Mouse (Mus musculus) midbrain, embryonic 14.5 days (tissue): Measurements from ENCODE around the gene Yars. TPM values are rescaled to one million over a fixed set of nuclear protein-coding genes. Genes with fewer than 3 reads are reported as not detected.

Source experiments
- ATAC-seq: fragments of 200-750 bp; cut with Nextera tagmentation; 2 replicates; pipeline ENCODE4 v1.8.0; 2017; ENCODE audit warnings: moderate number of reproducible peaks, moderate library complexity; ENCODE audit not compliant: low FRiP score, low TSS enrichment
- DNase-seq: peaks from one replicate; pipeline ENCODE4 v3.0.0-alpha.2; 2015
- H3K27ac ChIP-seq: fragments of 300-500 bp; sonication (generic); replicated peaks from 2 replicates; pipeline ENCODE4 v1.5.1; 2014; ENCODE audit warnings: mild to moderate bottlenecking, low read depth, low read length, moderate library complexity
- H3K27me3 ChIP-seq: fragments of 300-500 bp; sonication (generic); 2 replicates; pipeline ENCODE4 v1.6.1; 2014; ENCODE audit warnings: low read length, control low read depth, mixed read lengths; ENCODE audit not compliant: control insufficient read depth, insufficient read depth
- H3K36me3 ChIP-seq: fragments of 300-500 bp; sonication (generic); 2 replicates; pipeline ENCODE4 v1.6.1; 2014; ENCODE audit warnings: low read length, control low read depth; ENCODE audit not compliant: control insufficient read depth, insufficient read depth
- H3K4me1 ChIP-seq: fragments of 300-500 bp; sonication (generic); 2 replicates; pipeline ENCODE4 v1.6.1; 2014; ENCODE audit warnings: mild to moderate bottlenecking, antibody characterized with exemption, low read length, control low read depth; ENCODE audit not compliant: control insufficient read depth, insufficient read depth
- H3K4me2 ChIP-seq: fragments of 300-500 bp; sonication (generic); 2 replicates; pipeline ENCODE4 v1.6.1; 2014; ENCODE audit warnings: mild to moderate bottlenecking, low read length, moderate library complexity
- H3K4me3 ChIP-seq: fragments of 300-500 bp; sonication (generic); replicated peaks from 2 replicates; pipeline ENCODE4 v1.5.1; 2014; ENCODE audit warnings: low read depth, low read length
- H3K9ac ChIP-seq: fragments of 300-500 bp; sonication (generic); replicated peaks from 2 replicates; pipeline ENCODE4 v1.6.1; 2014; ENCODE audit warnings: mild to moderate bottlenecking, low read length, moderate library complexity
- H3K9me3 ChIP-seq: fragments of 300-500 bp; sonication (generic); 2 replicates; pipeline ENCODE4 v1.6.1; 2016; ENCODE audit warnings: low read length, control low read depth, mixed read lengths; ENCODE audit not compliant: control insufficient read depth
- WGBS: fragments of 180-500 bp; shearing (Covaris S2); extraction: QIAGEN DNeasy Blood & Tissue Kit; methylation state at CpG from one replicate; pipeline ENCODE4 v1.1.7; 2014; 5-methylcytosine and 5-hydroxymethylcytosine counted together
- polyA plus RNA-seq: library from polyadenylated mRNA; unstranded; fragments of >200 nt; fragmentation: Nextera tagmentation; extraction: Ambion mirVana; gene quantifications from 2 replicates; pipeline ENCODE4 v1.2.1, GENCODE M21; 2014

The Yars gene
- polyA plus RNA-seq, 1 experiment from 2014 or later, result 116 TPM

- H3K27ac ChIP-seq, result no peak overlapping the region
- H3K4me1 ChIP-seq, result peaks cover 13% of the 10 kb centered on the region
- WGBS, result 65% methylated on average over 12 of the region's 12 CpGs
- no peak for ATAC-seq
- H3K9me3 ChIP-seq, result no peaks in the 10 kb centered on the region
- no peak overlapping the region for H3K4me2 ChIP-seq
- no peaks in the 10 kb centered on the region for H3K36me3 ChIP-seq
- DNase-seq, result no peak
- no peaks in the 10 kb centered on the region for H3K27me3 ChIP-seq
- H3K9ac ChIP-seq, result no peak overlapping the region
- no peak overlapping the region for H3K4me3 ChIP-seq
Measured at GRCm38 (mm10) chr4:129231594-129232450, 42.3 kb downstream of the Yars start.

- H3K9me3 ChIP-seq, result no peaks in the 10 kb centered on the region
- ATAC-seq, result no peak
- 74% methylated on average over 9 of the region's 9 CpGs for WGBS
- H3K4me2 ChIP-seq, result no peak overlapping the region
- no peak for DNase-seq
- no peak overlapping the region for H3K27ac ChIP-seq
- H3K36me3 ChIP-seq, result no peaks in the 10 kb centered on the region
- H3K27me3 ChIP-seq, result no peaks in the 10 kb centered on the region
- H3K4me1 ChIP-seq, result peaks cover 11% of the 10 kb centered on the region
- no peak overlapping the region for H3K9ac ChIP-seq
- H3K4me3 ChIP-seq, result no peak overlapping the region
Measured at GRCm38 (mm10) chr4:129232561-129233360, 43.2 kb downstream of the Yars start.

- 91% methylated on average over 7 of the region's 7 CpGs for WGBS
- peaks cover 15% of the 10 kb centered on the region; the same call in 1 of the 2 replicates for H3K4me1 ChIP-seq
- H3K4me2 ChIP-seq, result no peak overlapping the region
- no peak overlapping the region for H3K27ac ChIP-seq
- DNase-seq (no peak), ATAC-seq (no peak)
- H3K27me3 ChIP-seq, result no peaks in the 10 kb centered on the region
- H3K9me3 ChIP-seq, result no peaks in the 10 kb centered on the region
- no peak overlapping the region for H3K9ac ChIP-seq
- no peak overlapping the region for H3K4me3 ChIP-seq
- H3K36me3 ChIP-seq, result no peaks in the 10 kb centered on the region
Measured at GRCm38 (mm10) chr4:129234488-129234887, 44.9 kb downstream of the Yars start.

- no peak overlapping the region for H3K9ac ChIP-seq
- DNase-seq, result no peak
- no peaks in the 10 kb centered on the region for H3K36me3 ChIP-seq
- H3K27ac ChIP-seq, result no peak overlapping the region
- no peak for ATAC-seq
- WGBS, result 67% methylated on average over 3 of the region's 3 CpGs
- H3K9me3 ChIP-seq, result no peaks in the 10 kb centered on the region
- H3K4me2 ChIP-seq, result no peak overlapping the region
- H3K4me1 ChIP-seq, result peaks cover 15% of the 10 kb centered on the region; the same call in 1 of the 2 replicates
- no peaks in the 10 kb centered on the region for H3K27me3 ChIP-seq
- H3K4me3 ChIP-seq, result no peak overlapping the region
Measured at GRCm38 (mm10) chr4:129235147-129235546, 45.6 kb downstream of the Yars start.

- ATAC-seq (no peak), DNase-seq (no peak)
- Histone ChIP-seq H3K9ac (no peak overlapping the region), H3K27me3 (no peaks in the 10 kb centered on the region), H3K36me3 (no peaks in the 10 kb centered on the region), H3K4me1 (peaks cover 15% of the 10 kb centered on the region; the same call in 1 of the 2 replicates), H3K4me2 (no peak overlapping the region), H3K4me3 (no peak overlapping the region), H3K27ac (no peak overlapping the region), H3K9me3 (no peaks in the 10 kb centered on the region)
- WGBS, result 75% methylated on average over 8 of the region's 8 CpGs
Measured at GRCm38 (mm10) chr4:129236236-129236813, 46.8 kb downstream of the Yars start.

- no peak overlapping the region for H3K27ac ChIP-seq
- peaks cover 22% of the 10 kb centered on the region for H3K4me1 ChIP-seq
- no peaks in the 10 kb centered on the region for H3K36me3 ChIP-seq
- H3K9ac ChIP-seq, result peak overlapping the region; percentile 78
- H3K4me3 ChIP-seq, result peak overlapping the region; percentile 73
- ATAC-seq (no peak), DNase-seq (peak; percentile 64)
- no peaks in the 10 kb centered on the region for H3K27me3 ChIP-seq
- H3K4me2 ChIP-seq, result peak overlapping the region; percentile 90
- H3K9me3 ChIP-seq, result no peaks in the 10 kb centered on the region
- WGBS, result 6% methylated on average over 21 of the region's 21 CpGs
Measured at GRCm38 (mm10) chr4:129237843-129238441, 48.4 kb downstream of the Yars start.

- Histone ChIP-seq H3K27me3 (no peaks in the 10 kb centered on the region), H3K9me3 (no peaks in the 10 kb centered on the region), H3K4me2 (peak overlapping the region; percentile 90), H3K27ac (peak overlapping the region; percentile 55; the same call in 1 of the 2 replicates), H3K4me1 (peaks cover 22% of the 10 kb centered on the region), H3K4me3 (peak overlapping the region; percentile 73), H3K9ac (peak overlapping the region; percentile 78), H3K36me3 (no peaks in the 10 kb centered on the region)
- ATAC-seq (peak; percentile 64), DNase-seq (peak; percentile 67)
- WGBS, result under 1% methylated on average over 23 of the region's 23 CpGs
Measured at GRCm38 (mm10) chr4:129238579-129239016, 49.0 kb downstream of the Yars start.

GRCm38 (mm10) chr4:129239075-129239474 is 49.5 kb downstream of the Yars start:
- ATAC-seq (peak; percentile 89), DNase-seq (peak; percentile 90)
- Histone ChIP-seq H3K4me3 (peak overlapping the region; percentile 73), H3K27ac (peak overlapping the region; percentile 55; the same call in 1 of the 2 replicates), H3K9ac (peak overlapping the region; percentile 78), H3K4me2 (peak overlapping the region; percentile 90), H3K4me1 (peaks cover 22% of the 10 kb centered on the region), H3K27me3 (no peaks in the 10 kb centered on the region), H3K9me3 (no peaks in the 10 kb centered on the region), H3K36me3 (no peaks in the 10 kb centered on the region)
- 0% methylated on average over 28 of the region's 29 CpGs for WGBS
